Mouse (Mus musculus): ENCODE data around the gene Myh14.

The Myh14 gene

GRCm38 (mm10) chr7:44628402-44629034 is 42.1 kb downstream of the Myh14 start:
- DNase-seq = no peak

GRCm38 (mm10) chr7:44626966-44627365 is 43.7 kb downstream of the Myh14 start:
- no peak for DNase-seq

GRCm38 (mm10) chr7:44626068-44626385 is 44.6 kb downstream of the Myh14 start:
- DNase-seq = no peak

GRCm38 (mm10) chr7:44625241-44626067 is 45.2 kb downstream of the Myh14 start:
- DNase-seq = no peak

- DNase-seq = no peak
These were observed 45.8 kb downstream of the Myh14 start for GRCm38 (mm10) chr7:44624828-44625227.

GRCm38 (mm10) chr7:44624543-44624826 is 46.2 kb downstream of the Myh14 start:
- DNase-seq = no peak

GRCm38 (mm10) chr7:44623714-44624542 is 46.7 kb downstream of the Myh14 start:
- no peak for DNase-seq

GRCm38 (mm10) chr7:44617059-44617458 is 53.6 kb downstream of the Myh14 start:
- no peak for DNase-seq

- DNase-seq = no peak
These were observed 54.7 kb downstream of the Myh14 start for GRCm38 (mm10) chr7:44615987-44616386.

GRCm38 (mm10) chr7:44615309-44615708 is 55.3 kb downstream of the Myh14 start:
- DNase-seq = no peak

GRCm38 (mm10) chr7:44614041-44614688 is 56.5 kb downstream of the Myh14 start:
- DNase-seq = no peak

GRCm38 (mm10) chr7:44612192-44612591 is 58.5 kb downstream of the Myh14 start:
- DNase-seq = no peak

- no peak for DNase-seq
These were observed 64.3 kb downstream of the Myh14 start for GRCm38 (mm10) chr7:44606171-44606901.

- no peak for DNase-seq
These were observed 65.2 kb downstream of the Myh14 start for GRCm38 (mm10) chr7:44605436-44605835.

GRCm38 (mm10) chr7:44604619-44605018 is 66.0 kb downstream of the Myh14 start:
- no peak for DNase-seq

GRCm38 (mm10) chr7:44604139-44604606 is 66.5 kb downstream of the Myh14 start:
- DNase-seq = peak; percentile 62

- no peak for DNase-seq
These were observed 67.3 kb downstream of the Myh14 start for GRCm38 (mm10) chr7:44603186-44603855.

GRCm38 (mm10) chr7:44602443-44602842 is 68.2 kb downstream of the Myh14 start:
- peak; percentile 76 for DNase-seq

- DNase-seq = no peak
These were observed 69.0 kb downstream of the Myh14 start for GRCm38 (mm10) chr7:44601646-44602045.

- DNase-seq = no peak
These were observed 69.9 kb downstream of the Myh14 start for GRCm38 (mm10) chr7:44600691-44601262.

- DNase-seq = no peak
These were observed 72.3 kb downstream of the Myh14 start for GRCm38 (mm10) chr7:44598336-44598735.

- DNase-seq = no peak
These were observed 73.0 kb downstream of the Myh14 start for GRCm38 (mm10) chr7:44597666-44598065.
